Mouse (Mus musculus): Measurements from ENCODE around the gene C1qbp. TPM values are rescaled to one million over a fixed set of nuclear protein-coding genes. Genes with fewer than 3 reads are reported as not detected.

The C1qbp gene
- polyA plus RNA-seq, 1 experiment = 50.9 TPM

DNA sequence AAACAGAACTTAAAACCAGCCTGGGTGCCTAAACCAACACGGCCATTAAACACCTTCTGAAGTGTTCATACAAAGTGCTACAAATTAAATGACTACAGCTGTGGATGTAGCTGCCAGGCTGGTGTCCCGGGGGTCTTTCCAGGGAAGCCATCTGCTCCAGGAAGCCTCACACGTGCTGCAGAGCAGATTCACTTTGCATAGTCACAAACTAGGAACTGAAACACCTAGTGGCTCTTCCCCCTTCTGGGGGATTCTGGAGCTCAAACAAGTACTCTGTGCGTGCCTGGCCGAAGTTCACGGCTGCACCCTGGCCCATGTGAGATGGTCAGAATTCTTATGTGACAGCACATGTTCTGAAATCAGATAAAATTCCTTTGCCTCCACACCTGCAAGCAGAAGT lies 2.6 kb downstream of the C1qbp start:
- no peak for DNase-seq
- WGBS = 80% methylated on average over 6 of the region's 6 CpGs
- TF ChIP-seq CTCF (IDR thresholded peaks at IDR 0.05; ENCODE audit: insufficient read depth, low read length) = no peak
- no peak for TF ChIP-seq POLR2A (IDR thresholded peaks at IDR 0.05; ENCODE audit: borderline replicate concordance, extremely low read depth, low read depth, low read length)

DNA sequence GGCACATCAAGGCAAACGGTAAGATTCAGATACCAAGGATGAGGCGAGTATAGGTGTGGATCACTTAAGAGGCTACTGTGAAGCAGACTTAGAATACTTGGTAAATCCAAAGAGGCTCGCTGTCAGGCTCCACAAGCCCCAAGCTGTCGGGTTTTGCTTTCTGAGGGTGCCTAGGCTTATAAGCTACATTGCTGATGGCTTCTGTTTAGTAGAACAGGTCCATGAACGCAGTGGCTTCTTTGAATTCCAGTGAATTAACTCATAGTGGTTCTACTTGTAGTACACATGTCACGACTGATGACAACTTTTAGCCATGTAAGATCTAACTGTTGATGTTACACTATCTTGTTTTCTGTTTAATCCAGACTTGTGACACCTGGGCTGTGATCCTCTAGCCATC lies 5.5 kb downstream of the C1qbp start:
- TF ChIP-seq CTCF (IDR thresholded peaks at IDR 0.05; ENCODE audit: insufficient read depth, low read length) = no peak
- no peak for TF ChIP-seq POLR2A (IDR thresholded peaks at IDR 0.05; ENCODE audit: borderline replicate concordance, extremely low read depth, low read depth, low read length)
- Histone ChIP-seq H3K4me1 (ENCODE audit: control insufficient read depth, insufficient read depth, low read length) (peaks cover 4% of the 10 kb centered on the region), H3K4me3 (replicated peaks; ENCODE audit: extremely low read depth, low read depth, low read length) (no peak overlapping the region)
- no peak for DNase-seq
- 86% methylated on average over 6 of the region's 6 CpGs for WGBS

More for the DNA sequence above, 2.6 kb downstream of the C1qbp start:
- H3K4me3 ChIP-seq (replicated peaks; ENCODE audit: extremely low read depth, low read depth, low read length) = no peak overlapping the region
- H3K4me1 ChIP-seq (ENCODE audit: control insufficient read depth, insufficient read depth, low read length) = peaks cover 4% of the 10 kb centered on the region

GRCm38 (mm10) chr11:70975193-70975592 lies 7.6 kb downstream of the C1qbp start:
- TF ChIP-seq POLR2A (IDR thresholded peaks at IDR 0.05; ENCODE audit: borderline replicate concordance, extremely low read depth, low read depth, low read length) (no peak), CTCF (IDR thresholded peaks at IDR 0.05; ENCODE audit: insufficient read depth, low read length) (no peak)
- 69% methylated on average over 2 of the region's 2 CpGs for WGBS
- H3K4me1 ChIP-seq (ENCODE audit: control insufficient read depth, insufficient read depth, low read length) = 0 out of 2 replicates have a peak, but pooled peaks cover 2% of the 10 kb centered on the region
- no peak overlapping the region for H3K4me3 ChIP-seq (replicated peaks; ENCODE audit: extremely low read depth, low read depth, low read length)
- no peak for DNase-seq

DNA sequence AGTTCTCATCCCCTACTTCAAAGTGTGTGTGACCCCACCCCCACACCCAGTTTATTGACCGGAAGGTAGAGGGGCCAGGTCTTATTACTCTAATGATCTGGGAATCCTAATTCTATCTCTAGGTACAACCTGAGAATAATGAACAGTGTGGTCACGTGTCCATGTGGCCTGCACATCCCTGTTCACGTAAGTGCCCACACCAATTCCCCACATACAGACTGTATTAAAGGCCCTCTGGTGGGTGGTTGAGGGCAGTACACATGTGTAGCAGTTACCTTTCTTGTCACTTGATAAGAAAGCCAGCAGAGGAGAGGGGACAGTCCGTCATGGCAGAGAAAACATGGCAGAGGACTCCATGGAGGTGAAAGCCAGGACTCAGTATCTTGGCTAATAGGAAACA lies 8.9 kb downstream of the C1qbp start:
- no peak for DNase-seq
- WGBS = 74% methylated on average over 4 of the region's 4 CpGs
- TF ChIP-seq CTCF (IDR thresholded peaks at IDR 0.05; ENCODE audit: insufficient read depth, low read length) (no peak), POLR2A (IDR thresholded peaks at IDR 0.05; ENCODE audit: borderline replicate concordance, extremely low read depth, low read depth, low read length) (no peak)
- H3K4me1 ChIP-seq (ENCODE audit: control insufficient read depth, insufficient read depth, low read length) = peaks cover 4% of the 10 kb centered on the region; the same call in 1 of the 2 replicates
- no peak overlapping the region for H3K4me3 ChIP-seq (replicated peaks; ENCODE audit: extremely low read depth, low read depth, low read length)

DNA sequence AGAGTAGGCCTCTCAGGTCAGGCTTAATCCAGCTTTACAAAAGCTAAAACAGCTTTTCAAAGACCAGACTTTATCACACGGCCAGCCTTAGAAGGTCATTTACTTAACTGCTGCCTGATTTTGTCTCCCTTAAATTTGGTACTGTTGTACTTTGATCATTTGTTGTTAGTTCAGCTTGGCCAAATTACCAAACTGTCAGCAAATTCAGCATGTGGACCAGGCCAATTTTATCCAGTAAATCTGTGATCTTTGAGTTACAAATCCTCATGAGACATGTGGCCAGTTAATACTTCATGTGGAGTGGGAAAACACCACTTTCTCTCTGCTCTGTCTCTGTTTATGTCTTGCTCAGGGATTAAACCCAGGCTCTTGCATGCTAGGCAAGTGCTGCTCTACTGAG lies 10.2 kb downstream of the C1qbp start:
- 67% methylated on average over 1 of the region's 1 CpGs for WGBS
- Histone ChIP-seq H3K4me1 (ENCODE audit: control insufficient read depth, insufficient read depth, low read length) (peaks cover 4% of the 10 kb centered on the region; the same call in 1 of the 2 replicates), H3K4me3 (replicated peaks; ENCODE audit: extremely low read depth, low read depth, low read length) (no peak overlapping the region)
- DNase-seq = no peak
- no peak for TF ChIP-seq CTCF (IDR thresholded peaks at IDR 0.05; ENCODE audit: insufficient read depth, low read length)
- TF ChIP-seq POLR2A (IDR thresholded peaks at IDR 0.05; ENCODE audit: borderline replicate concordance, extremely low read depth, low read depth, low read length) = no peak

DNA sequence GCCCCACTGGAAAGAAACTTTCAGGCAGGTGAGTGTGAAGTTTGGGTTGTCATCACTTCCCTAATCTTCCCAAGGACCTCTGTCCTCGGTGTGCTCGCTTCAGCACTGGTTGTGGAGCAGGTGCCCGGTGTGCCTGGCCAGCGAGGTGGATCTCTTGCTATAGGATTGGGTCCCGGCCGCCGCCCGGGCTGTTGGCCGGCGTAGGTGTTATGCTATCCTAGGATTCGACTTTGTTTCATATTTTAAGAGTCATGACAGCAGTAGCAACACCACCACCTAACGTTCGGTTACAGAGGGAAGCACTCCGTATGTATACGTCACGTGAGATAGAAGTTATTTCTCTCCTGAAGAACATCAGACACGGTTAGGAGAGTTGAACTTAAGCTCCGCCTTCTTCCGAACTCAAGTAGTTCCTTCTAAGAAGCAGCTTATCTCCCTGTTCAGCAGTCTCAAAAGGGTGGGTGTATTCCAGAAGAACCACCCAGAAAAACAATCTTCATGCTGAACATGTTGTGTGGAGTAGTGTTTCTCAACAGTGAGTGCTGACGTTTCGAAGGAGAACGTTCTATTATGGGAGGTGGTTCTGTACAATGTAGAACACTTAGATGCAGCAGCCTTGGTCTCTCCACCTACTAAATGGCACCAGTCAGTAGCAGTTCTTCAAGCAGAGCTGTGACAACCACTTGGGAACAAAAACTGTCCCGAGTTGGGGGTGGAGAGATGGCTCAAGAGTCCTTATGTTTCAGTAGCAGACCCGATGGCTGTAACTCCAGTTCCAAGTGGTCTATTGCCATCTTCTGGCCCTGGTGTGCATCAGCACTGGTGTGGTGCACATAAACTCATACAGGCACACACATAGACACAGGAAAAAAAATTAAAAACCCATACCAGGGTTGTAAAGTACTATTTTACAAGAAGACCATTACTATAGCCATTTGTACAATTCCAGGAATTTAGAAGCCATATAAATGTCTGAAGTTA lies 12.0 kb downstream of the C1qbp start:
- 10% methylated on average over 24 of the region's 24 CpGs for WGBS
- DNase-seq = peak; percentile 14
- peak overlapping the region; percentile 95 for H3K4me3 ChIP-seq (replicated peaks; ENCODE audit: extremely low read depth, low read depth, low read length)
- TF ChIP-seq POLR2A (IDR thresholded peaks at IDR 0.05; ENCODE audit: borderline replicate concordance, extremely low read depth, low read depth, low read length) (no peak), CTCF (IDR thresholded peaks at IDR 0.05; ENCODE audit: insufficient read depth, low read length) (peak; percentile 23; the same call in 1 of the 2 replicates)
- peaks cover 4% of the 10 kb centered on the region; the same call in 1 of the 2 replicates for H3K4me1 ChIP-seq (ENCODE audit: control insufficient read depth, insufficient read depth, low read length)

DNA sequence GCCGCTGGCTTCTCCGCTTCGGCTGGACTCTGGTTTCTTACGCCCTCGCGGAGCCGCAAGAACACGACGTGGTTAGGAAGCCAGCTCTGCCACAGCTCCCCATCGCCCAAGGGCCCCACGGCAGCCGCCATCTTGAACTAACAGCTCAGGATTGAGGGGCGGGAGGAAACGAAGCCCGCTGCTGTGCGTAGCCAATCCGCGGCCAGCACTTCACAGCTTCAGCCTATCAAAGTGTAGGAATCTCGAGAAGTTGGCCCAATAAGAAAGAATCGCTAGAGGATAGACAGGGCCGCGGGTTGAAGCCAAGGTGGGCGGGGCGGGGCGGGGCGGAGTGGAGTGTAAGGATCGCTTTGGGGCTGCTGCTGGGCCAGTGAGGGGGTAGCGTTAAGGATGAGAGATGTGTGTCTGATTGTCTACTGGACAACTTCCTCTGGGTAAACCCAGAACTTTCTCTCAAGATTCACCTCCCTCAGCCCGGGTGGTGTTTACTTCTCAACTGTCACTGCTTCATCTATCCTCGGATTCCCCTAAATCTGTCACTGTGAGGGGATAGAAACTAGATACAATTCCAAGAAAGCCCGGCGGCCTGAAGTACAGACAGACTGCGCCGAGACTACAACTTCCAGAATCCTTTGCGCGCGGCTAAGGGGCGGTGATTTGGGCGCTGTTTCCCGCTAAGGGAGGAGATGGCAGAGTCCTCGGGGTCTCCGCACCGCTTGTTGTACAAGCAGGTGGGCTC lies 12.8 kb downstream of the C1qbp start, which contains the start of the genes Nup88 and Rpain:
Gene Nup88 (minus strand): TSS at position 153 of the 739 bp plus-strand sequence.
Gene Rpain (plus strand): TSS at position 393 of the 739 bp plus-strand sequence.
- peak within 1 kb of the TSS; percentile 96 for H3K4me3 ChIP-seq (replicated peaks; ENCODE audit: extremely low read depth, low read depth, low read length)
- WGBS = under 1% methylated on average over 43 of the region's 43 CpGs
- TF ChIP-seq POLR2A (IDR thresholded peaks at IDR 0.05; ENCODE audit: borderline replicate concordance, extremely low read depth, low read depth, low read length) (peak; percentile 83), CTCF (IDR thresholded peaks at IDR 0.05; ENCODE audit: insufficient read depth, low read length) (no peak)

GRCm38 (mm10) chr11:70969271-70969794 lies 13.5 kb downstream of the C1qbp start:
- WGBS = under 1% methylated on average over 25 of the region's 25 CpGs
- DNase-seq = no peak
- TF ChIP-seq CTCF (IDR thresholded peaks at IDR 0.05; ENCODE audit: insufficient read depth, low read length) (no peak), POLR2A (IDR thresholded peaks at IDR 0.05; ENCODE audit: borderline replicate concordance, extremely low read depth, low read depth, low read length) (no peak)
- H3K4me1 ChIP-seq (ENCODE audit: control insufficient read depth, insufficient read depth, low read length) = peaks cover 4% of the 10 kb centered on the region; the same call in 1 of the 2 replicates
- peak overlapping the region; percentile 96 for H3K4me3 ChIP-seq (replicated peaks; ENCODE audit: extremely low read depth, low read depth, low read length)

More for the DNA sequence above, 12.8 kb downstream of the C1qbp start, which contains the start of the genes Nup88 and Rpain:
- DNase-seq = peak; percentile 90
- H3K4me1 ChIP-seq (ENCODE audit: control insufficient read depth, insufficient read depth, low read length) = peaks cover 4% of the 10 kb centered on the region; the same call in 1 of the 2 replicates
